Mouse (Mus musculus): ENCODE results near the gene Hsd11b1. TPM values are rescaled to one million over a fixed set of nuclear protein-coding genes. Genes with fewer than 3 reads are reported as not detected.

Hsd11b1 gene
- polyA plus RNA-seq, 1 experiment = 0.86 TPM

DNA sequence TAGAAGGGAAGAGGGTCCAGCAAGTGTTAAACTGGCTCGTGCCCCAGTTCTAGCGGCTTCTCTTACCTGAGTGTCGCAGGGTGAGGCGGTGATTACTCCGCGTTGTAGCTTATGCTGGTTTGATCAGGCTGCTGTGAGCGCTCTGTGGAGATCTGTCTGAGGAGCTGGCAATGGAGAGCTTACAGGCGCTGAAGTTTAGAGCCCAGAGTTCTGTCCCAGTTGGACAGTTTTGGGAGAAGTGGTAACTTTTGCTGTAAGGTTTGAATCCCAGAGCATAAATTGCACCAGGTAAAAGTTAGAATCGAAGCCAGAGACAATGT lies 90.1 kb downstream of the Hsd11b1 start:
- TF ChIP-seq CTCF (IDR thresholded peaks at IDR 0.05; ENCODE audit: borderline replicate concordance, insufficient read depth, low read length) = no peak
- no peak for TF ChIP-seq POLR2A (IDR thresholded peaks at IDR 0.05; ENCODE audit: low read depth, low read length)
- no peaks in the 10 kb centered on the region; the same call in 1 of the 2 replicates for H3K4me1 ChIP-seq (ENCODE audit: control insufficient read depth, insufficient read depth, low read length)
- H3K27ac ChIP-seq (ENCODE audit: insufficient read depth, low read length) = no peak overlapping the region
- H3K4me3 ChIP-seq (ENCODE audit: insufficient read depth, low read length) = peak overlapping the region; percentile 93

DNA sequence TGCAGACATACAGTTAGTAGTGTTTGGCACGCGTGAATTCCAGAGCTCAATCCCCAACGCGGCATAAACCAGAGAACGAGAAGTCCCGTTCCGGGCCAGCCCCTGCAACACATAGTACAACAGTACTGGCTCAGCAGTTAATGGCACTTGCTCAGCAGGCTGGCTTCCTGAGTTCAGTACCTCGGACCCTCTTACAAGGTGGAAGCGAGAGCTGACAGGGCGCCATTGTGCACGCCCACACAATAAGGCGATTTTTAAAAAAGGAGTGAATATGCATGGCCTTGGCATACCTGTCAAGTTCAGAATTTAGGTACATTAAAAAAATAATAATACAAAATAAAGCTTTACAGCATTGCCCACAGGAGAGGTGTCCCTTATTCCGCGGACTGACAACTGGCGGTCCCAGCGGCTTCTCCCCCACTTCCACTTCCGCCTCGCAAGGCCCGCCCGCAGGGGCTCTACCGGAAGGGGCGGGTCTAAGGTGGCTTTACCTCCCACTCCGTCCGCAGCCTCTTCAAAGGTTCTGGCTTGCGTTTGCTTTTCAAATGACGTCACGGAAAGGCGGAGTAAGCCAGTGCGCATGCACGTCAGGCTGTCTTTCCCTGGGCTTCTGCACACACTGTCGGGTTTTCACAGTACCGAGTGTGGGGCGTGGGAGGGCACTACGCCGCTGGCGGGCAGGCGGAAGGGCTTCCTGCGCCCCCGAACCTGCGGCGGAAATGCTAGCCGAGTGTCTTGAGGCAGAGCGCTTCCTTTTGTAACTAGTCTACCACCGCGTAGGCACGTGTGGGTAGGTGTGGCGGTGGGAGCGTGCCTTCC lies 90.7 kb downstream of the Hsd11b1 start:
- Histone ChIP-seq H3K4me3 (ENCODE audit: insufficient read depth, low read length) (peak overlapping the region; percentile 93), H3K4me1 (ENCODE audit: control insufficient read depth, insufficient read depth, low read length) (no peaks in the 10 kb centered on the region; the same call in 1 of the 2 replicates), H3K27ac (ENCODE audit: insufficient read depth, low read length) (no peak overlapping the region)
- TF ChIP-seq POLR2A (IDR thresholded peaks at IDR 0.05; ENCODE audit: low read depth, low read length) = peak; percentile 98
- TF ChIP-seq CTCF (IDR thresholded peaks at IDR 0.05; ENCODE audit: borderline replicate concordance, insufficient read depth, low read length) = no peak

Other genes starting within 250 kb of the Hsd11b1 start
- 1.5 and 2.3 TPM in 2 replicates for gene Syt14, start 228.3 kb downstream of the Hsd11b1 start, polyA plus RNA-seq (2011; ENCODE audit: insufficient read length, low read depth, missing spikeins)
- gene Diexf, start 133.8 kb downstream of the Hsd11b1 start, polyA plus RNA-seq (2011; ENCODE audit: insufficient read length, low read depth, missing spikeins) = 22.3 and 25.4 TPM in 2 replicates
- gene Irf6, start 111.0 kb downstream of the Hsd11b1 start, polyA plus RNA-seq (2011; ENCODE audit: insufficient read length, low read depth, missing spikeins) = 0.32 and 1.3 TPM in 2 replicates
- gene A130010J15Rik, start 96.0 kb downstream of the Hsd11b1 start, polyA plus RNA-seq (2011; ENCODE audit: insufficient read length, low read depth, missing spikeins) = 5.4 and 10.7 TPM in 2 replicates
- gene Traf3ip3, start 62.4 kb downstream of the Hsd11b1 start, polyA plus RNA-seq (2011; ENCODE audit: insufficient read length, low read depth, missing spikeins) = not detected in 2 replicates
- not detected in 2 replicates for gene Lamb3, start 56.4 kb downstream of the Hsd11b1 start, polyA plus RNA-seq (2011; ENCODE audit: insufficient read length, low read depth, missing spikeins)
- gene G0s2, start 9.1 kb upstream of the Hsd11b1 start, polyA plus RNA-seq (2011; ENCODE audit: insufficient read length, low read depth, missing spikeins) = 1.5 and 3.4 TPM in 2 replicates
- not detected in 2 replicates for gene Camk1g, start 106.2 kb upstream of the Hsd11b1 start, polyA plus RNA-seq (2011; ENCODE audit: insufficient read length, low read depth, missing spikeins)